Mouse (Mus musculus) brain, embryonic 14.5 days (tissue): ENCODE measurements around the gene Vmn2r14.
"Not testable (repeated sequence)": the region's sequence is repeated elsewhere in the genome, so short reads cannot be mapped to it uniquely, and the experiment has no call there.

Source experiments
- CTCF ChIP-seq: fragments of 200-500 bp; IDR thresholded peaks from 2 replicates; pipeline ENCODE4 v1.5.1; 2012; ENCODE audit warnings: inconsistent platforms, mild to moderate bottlenecking, moderate library complexity, borderline replicate concordance; ENCODE audit not compliant: insufficient read depth, insufficient read length; ENCODE audit errors: extremely low read depth
- POLR2A ChIP-seq: fragments of 200-500 bp; IDR thresholded peaks from 2 replicates; pipeline ENCODE4 v1.6.1; 2012; ENCODE audit warnings: mild to moderate bottlenecking, inconsistent platforms, borderline replicate concordance; ENCODE audit not compliant: poor library complexity, insufficient read depth, insufficient read length, severe bottlenecking; ENCODE audit errors: extremely low read depth

DNA sequence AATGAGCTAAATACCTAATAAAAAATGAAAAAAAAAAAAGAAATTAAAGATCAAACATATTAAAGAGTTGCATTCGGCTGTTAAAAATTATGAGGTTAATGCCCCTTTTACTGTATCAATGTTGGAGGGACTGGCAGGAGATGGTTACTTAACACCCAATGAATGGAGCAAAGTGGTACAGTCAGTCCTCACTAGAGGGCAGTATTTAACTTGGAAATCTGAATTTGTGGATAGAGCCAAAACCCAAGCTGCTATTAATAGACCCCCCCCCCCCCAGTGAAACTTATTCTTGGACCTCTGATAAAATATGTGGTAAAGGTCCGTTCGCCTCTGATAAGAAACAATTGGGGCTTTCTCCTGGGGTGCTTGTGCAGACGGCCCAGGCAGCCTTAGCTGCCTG, 57.7 kb downstream of the Vmn2r14 start:
- not testable (repeated sequence) for TF ChIP-seq CTCF, POLR2A
